Mouse (Mus musculus): ENCODE data around the gene Lrrc23. TPM values are rescaled to one million over a fixed set of nuclear protein-coding genes. Genes with fewer than 3 reads are reported as not detected.

The Lrrc23 gene
- polyA plus RNA-seq, 1 experiment = 0.41 TPM

- Histone ChIP-seq H3K4me1 (ENCODE audit: control insufficient read depth, insufficient read depth, insufficient read length, low read length) (peaks cover 8% of the 10 kb centered on the region), H3K4me3 (ENCODE audit: low read depth, low read length) (peak overlapping the region; percentile 86), H3K27ac (ENCODE audit: insufficient read depth, low read depth, low read length) (peak overlapping the region; percentile 51), H3K27me3 (ENCODE audit: control insufficient read depth, insufficient read depth, low read length) (no peaks in the 10 kb centered on the region), H3K36me3 (ENCODE audit: control insufficient read depth, insufficient read depth, low read length) (no peaks in the 10 kb centered on the region)
- no peak for TF ChIP-seq POLR2A (IDR thresholded peaks at IDR 0.05; ENCODE audit: low read depth, low read length)
- 45% methylated on average over 5 of the region's 5 CpGs for WGBS
Observed at GRCm38 (mm10) chr6:124757351-124757880, 22.1 kb downstream of the Lrrc23 start.

GRCm38 (mm10) chr6:124756652-124757350, 22.7 kb downstream of the Lrrc23 start:
- no peak for TF ChIP-seq CTCF (IDR thresholded peaks at IDR 0.05; ENCODE audit: extremely low read depth, insufficient read length, insufficient replicate concordance, low read depth, low read length)
- WGBS = 2% methylated on average over 48 of the region's 54 CpGs
- Histone ChIP-seq H3K27ac (ENCODE audit: insufficient read depth, low read depth, low read length) (peak overlapping the region; percentile 51), H3K36me3 (ENCODE audit: control insufficient read depth, insufficient read depth, low read length) (no peaks in the 10 kb centered on the region), H3K4me1 (ENCODE audit: control insufficient read depth, insufficient read depth, insufficient read length, low read length) (peaks cover 8% of the 10 kb centered on the region), H3K27me3 (ENCODE audit: control insufficient read depth, insufficient read depth, low read length) (no peaks in the 10 kb centered on the region), H3K4me3 (ENCODE audit: low read depth, low read length) (peak overlapping the region; percentile 86)

GRCm38 (mm10) chr6:124755831-124756595, 23.5 kb downstream of the Lrrc23 start, which contains the start of the genes Gm45234 and Atn1:
TSS of gene Gm45234 (minus strand) at chr6:124756021.
TSS of gene Atn1 (minus strand) at chr6:124756524.
- TF ChIP-seq POLR2A (IDR thresholded peaks at IDR 0.05; ENCODE audit: low read depth, low read length) (no peak; the same call in 1 of the 2 replicates), CTCF (IDR thresholded peaks at IDR 0.05; ENCODE audit: extremely low read depth, insufficient read length, insufficient replicate concordance, low read depth, low read length) (no peak)
- peak within 1 kb of the TSS; percentile 51 for H3K27ac ChIP-seq (ENCODE audit: insufficient read depth, low read depth, low read length)
- no peaks in the 10 kb centered on the region for H3K36me3 ChIP-seq (ENCODE audit: control insufficient read depth, insufficient read depth, low read length)
- no peaks in the 10 kb centered on the region for H3K27me3 ChIP-seq (ENCODE audit: control insufficient read depth, insufficient read depth, low read length)
- WGBS = 1% methylated on average over 88 of the region's 100 CpGs
- H3K4me3 ChIP-seq (ENCODE audit: low read depth, low read length) = peak within 1 kb of the TSS; percentile 86
- peaks cover 8% of the 10 kb centered on the region for H3K4me1 ChIP-seq (ENCODE audit: control insufficient read depth, insufficient read depth, insufficient read length, low read length)

- TF ChIP-seq POLR2A (IDR thresholded peaks at IDR 0.05; ENCODE audit: low read depth, low read length) (no peak), CTCF (IDR thresholded peaks at IDR 0.05; ENCODE audit: extremely low read depth, insufficient read length, insufficient replicate concordance, low read depth, low read length) (no peak)
- Histone ChIP-seq H3K36me3 (ENCODE audit: control insufficient read depth, insufficient read depth, low read length) (no peaks in the 10 kb centered on the region), H3K27ac (ENCODE audit: insufficient read depth, low read depth, low read length) (no peak overlapping the region), H3K27me3 (ENCODE audit: control insufficient read depth, insufficient read depth, low read length) (no peaks in the 10 kb centered on the region), H3K4me1 (ENCODE audit: control insufficient read depth, insufficient read depth, insufficient read length, low read length) (peaks cover 8% of the 10 kb centered on the region), H3K4me3 (ENCODE audit: low read depth, low read length) (peak overlapping the region; percentile 86)
- 4% methylated on average over 3 of the region's 3 CpGs for WGBS
Observed at GRCm38 (mm10) chr6:124755306-124755705, 24.2 kb downstream of the Lrrc23 start.

GRCm38 (mm10) chr6:124753861-124754260, 25.7 kb downstream of the Lrrc23 start:
- 43% methylated on average over 2 of the region's 2 CpGs for WGBS
- TF ChIP-seq POLR2A (IDR thresholded peaks at IDR 0.05; ENCODE audit: low read depth, low read length) (no peak), CTCF (IDR thresholded peaks at IDR 0.05; ENCODE audit: extremely low read depth, insufficient read length, insufficient replicate concordance, low read depth, low read length) (no peak)
- Histone ChIP-seq H3K4me1 (ENCODE audit: control insufficient read depth, insufficient read depth, insufficient read length, low read length) (peaks cover 8% of the 10 kb centered on the region), H3K27ac (ENCODE audit: insufficient read depth, low read depth, low read length) (no peak overlapping the region), H3K4me3 (ENCODE audit: low read depth, low read length) (no peak overlapping the region), H3K36me3 (ENCODE audit: control insufficient read depth, insufficient read depth, low read length) (peaks cover 6% of the 10 kb centered on the region), H3K27me3 (ENCODE audit: control insufficient read depth, insufficient read depth, low read length) (no peaks in the 10 kb centered on the region)

- Histone ChIP-seq H3K4me3 (ENCODE audit: low read depth, low read length) (no peak overlapping the region), H3K27ac (ENCODE audit: insufficient read depth, low read depth, low read length) (no peak overlapping the region), H3K4me1 (ENCODE audit: control insufficient read depth, insufficient read depth, insufficient read length, low read length) (peaks cover 7% of the 10 kb centered on the region), H3K27me3 (ENCODE audit: control insufficient read depth, insufficient read depth, low read length) (no peaks in the 10 kb centered on the region), H3K36me3 (ENCODE audit: control insufficient read depth, insufficient read depth, low read length) (peaks cover 17% of the 10 kb centered on the region)
- 77% methylated on average over 8 of the region's 8 CpGs for WGBS
- no peak for TF ChIP-seq CTCF (IDR thresholded peaks at IDR 0.05; ENCODE audit: extremely low read depth, insufficient read length, insufficient replicate concordance, low read depth, low read length)
- no peak for TF ChIP-seq POLR2A (IDR thresholded peaks at IDR 0.05; ENCODE audit: low read depth, low read length)
Observed at GRCm38 (mm10) chr6:124750405-124750804, 29.1 kb downstream of the Lrrc23 start.
